Mouse (Mus musculus) hindbrain, embryonic 14.5 days (tissue): ENCODE measurements around the gene Fam196b. TPM values are rescaled to one million over a fixed set of nuclear protein-coding genes. Genes with fewer than 3 reads are reported as not detected.

Experiments used
- ATAC-seq: fragments of 200-750 bp; cut with Nextera tagmentation; 2 replicates; pipeline ENCODE4 v1.8.0; 2017; ENCODE audit warnings: moderate number of reproducible peaks, mild to moderate bottlenecking, moderate TSS enrichment, moderate library complexity; ENCODE audit not compliant: low FRiP score
- DNase-seq: peaks from one replicate; pipeline ENCODE4 v3.0.0-alpha.2; 2015; ENCODE audit warnings: low spot score
- H3K27ac ChIP-seq: fragments of 300-500 bp; sonication (generic); 2 replicates; pipeline ENCODE4 v1.5.1; 2014; ENCODE audit warnings: mild to moderate bottlenecking, moderate library complexity
- H3K27me3 ChIP-seq: fragments of 300-500 bp; sonication (generic); 2 replicates; pipeline ENCODE4 v1.6.1; 2014; ENCODE audit warnings: mild to moderate bottlenecking, low read length, mixed read lengths; ENCODE audit not compliant: control insufficient read depth, insufficient read depth
- H3K36me3 ChIP-seq: fragments of 300-500 bp; sonication (generic); replicated peaks from 2 replicates; pipeline ENCODE4 v1.6.1; 2014; ENCODE audit not compliant: control insufficient read depth, insufficient read depth
- H3K4me1 ChIP-seq: fragments of 300-500 bp; sonication (generic); replicated peaks from 2 replicates; pipeline ENCODE4 v1.6.1; 2014; ENCODE audit warnings: antibody characterized with exemption, low read length, mixed read lengths; ENCODE audit not compliant: control insufficient read depth, insufficient read depth
- H3K4me2 ChIP-seq: fragments of 300-500 bp; sonication (generic); replicated peaks from 2 replicates; pipeline ENCODE4 v1.6.1; 2014; ENCODE audit warnings: mild to moderate bottlenecking, moderate library complexity
- H3K4me3 ChIP-seq: fragments of 300-500 bp; sonication (generic); replicated peaks from 2 replicates; pipeline ENCODE4 v1.5.1; 2014; ENCODE audit warnings: mild to moderate bottlenecking, low read length
- H3K9ac ChIP-seq: fragments of 300-500 bp; sonication (generic); 2 replicates; pipeline ENCODE4 v1.6.1; 2014
- H3K9me3 ChIP-seq: fragments of 300-500 bp; sonication (generic); 2 replicates; pipeline ENCODE4 v1.6.1; 2016; ENCODE audit warnings: low read length; ENCODE audit not compliant: control insufficient read depth
- WGBS: fragments of 180-500 bp; shearing (Covaris S2); extraction: QIAGEN DNeasy Blood & Tissue Kit; methylation state at CpG from one replicate; pipeline ENCODE4 v1.1.7; 2014; 5-methylcytosine and 5-hydroxymethylcytosine counted together
- polyA plus RNA-seq: library from polyadenylated mRNA; unstranded; fragments of >200 nt; fragmentation: Nextera tagmentation; extraction: Ambion mirVana; gene quantifications from 2 replicates; pipeline ENCODE4 v1.2.1, GENCODE M21; 2014

Gene Fam196b
- polyA plus RNA-seq, 1 experiment from 2014 or later: 2.8 TPM

- Histone ChIP-seq H3K4me3 (no peak overlapping the region), H3K36me3 (no peaks in the 10 kb centered on the region), H3K27ac (peak overlapping the region; percentile 59; the same call in 1 of the 2 replicates), H3K9me3 (no peaks in the 10 kb centered on the region), H3K9ac (no peak overlapping the region), H3K4me1 (peaks cover 32% of the 10 kb centered on the region), H3K27me3 (no peaks in the 10 kb centered on the region), H3K4me2 (no peak overlapping the region)
- ATAC-seq (peak; percentile 63), DNase-seq (peak; percentile 78)
- WGBS: 42% methylated on average over 4 of the region's 4 CpGs
Measured at GRCm38 (mm10) chr11:34348287-34348918, 33.8 kb downstream of the Fam196b start.

GRCm38 (mm10) chr11:34349453-34350056 lies 34.9 kb downstream of the Fam196b start:
- Histone ChIP-seq H3K27me3 (no peaks in the 10 kb centered on the region), H3K9ac (no peak overlapping the region), H3K36me3 (no peaks in the 10 kb centered on the region), H3K4me3 (no peak overlapping the region), H3K9me3 (no peaks in the 10 kb centered on the region), H3K27ac (no peak overlapping the region), H3K4me2 (no peak overlapping the region), H3K4me1 (peaks cover 20% of the 10 kb centered on the region)
- no peak for ATAC-seq
- WGBS: 68% methylated on average over 10 of the region's 10 CpGs
- DNase-seq: no peak

- Histone ChIP-seq H3K9me3 (no peaks in the 10 kb centered on the region), H3K4me3 (no peak overlapping the region), H3K27ac (no peak overlapping the region), H3K4me1 (peaks cover 11% of the 10 kb centered on the region; the same call in 1 of the 2 replicates), H3K27me3 (no peaks in the 10 kb centered on the region), H3K4me2 (no peak overlapping the region), H3K36me3 (no peaks in the 10 kb centered on the region), H3K9ac (no peak overlapping the region)
- no peak for DNase-seq
- WGBS: 54% methylated on average over 12 of the region's 12 CpGs
- ATAC-seq: no peak
Measured at GRCm38 (mm10) chr11:34355406-34355805, 40.8 kb downstream of the Fam196b start.

- H3K27ac ChIP-seq: no peak overlapping the region
- no peaks in the 10 kb centered on the region for H3K36me3 ChIP-seq
- ATAC-seq: no peak
- no peak overlapping the region for H3K4me3 ChIP-seq
- H3K9me3 ChIP-seq: no peaks in the 10 kb centered on the region
- H3K4me1 ChIP-seq: peaks cover 11% of the 10 kb centered on the region; the same call in 1 of the 2 replicates
- no peak for DNase-seq
- H3K9ac ChIP-seq: no peak overlapping the region
- WGBS: 25% methylated on average over 2 of the region's 2 CpGs
- no peaks in the 10 kb centered on the region for H3K27me3 ChIP-seq
- no peak overlapping the region for H3K4me2 ChIP-seq
Measured at GRCm38 (mm10) chr11:34356109-34356508, 41.5 kb downstream of the Fam196b start.

- Histone ChIP-seq H3K4me2 (no peak overlapping the region), H3K27ac (no peak overlapping the region), H3K36me3 (no peaks in the 10 kb centered on the region), H3K27me3 (no peaks in the 10 kb centered on the region), H3K9ac (no peak overlapping the region), H3K4me1 (no peaks in the 10 kb centered on the region), H3K9me3 (no peaks in the 10 kb centered on the region), H3K4me3 (no peak overlapping the region)
- 93% methylated on average over 4 of the region's 4 CpGs for WGBS
- ATAC-seq (no peak), DNase-seq (no peak)
Measured at GRCm38 (mm10) chr11:34372224-34372623, 57.6 kb downstream of the Fam196b start.

- H3K4me3 ChIP-seq: no peak overlapping the region
- ATAC-seq (no peak), DNase-seq (no peak)
- H3K27ac ChIP-seq: no peak overlapping the region
- H3K4me2 ChIP-seq: no peak overlapping the region
- H3K36me3 ChIP-seq: no peaks in the 10 kb centered on the region
- H3K9ac ChIP-seq: no peak overlapping the region
- H3K4me1 ChIP-seq: no peaks in the 10 kb centered on the region
- 77% methylated on average over 1 of the region's 1 CpGs for WGBS
- H3K27me3 ChIP-seq: no peaks in the 10 kb centered on the region
- H3K9me3 ChIP-seq: no peaks in the 10 kb centered on the region
Measured at GRCm38 (mm10) chr11:34375557-34375956, 60.9 kb downstream of the Fam196b start.

GRCm38 (mm10) chr11:34377649-34378048 lies 63.0 kb downstream of the Fam196b start:
- peak; percentile 48; the same call in 1 of the 2 replicates for ATAC-seq
- Histone ChIP-seq H3K27me3 (no peaks in the 10 kb centered on the region), H3K4me1 (no peaks in the 10 kb centered on the region), H3K36me3 (no peaks in the 10 kb centered on the region), H3K9me3 (no peaks in the 10 kb centered on the region), H3K9ac (no peak overlapping the region), H3K4me3 (no peak overlapping the region), H3K4me2 (no peak overlapping the region), H3K27ac (no peak overlapping the region)
- DNase-seq: no peak
- 45% methylated on average over 6 of the region's 6 CpGs for WGBS

- Histone ChIP-seq H3K4me3 (no peak overlapping the region), H3K4me2 (no peak overlapping the region), H3K4me1 (no peaks in the 10 kb centered on the region), H3K27me3 (no peaks in the 10 kb centered on the region), H3K9me3 (no peaks in the 10 kb centered on the region), H3K27ac (no peak overlapping the region), H3K36me3 (no peaks in the 10 kb centered on the region), H3K9ac (no peak overlapping the region)
- DNase-seq (no peak), ATAC-seq (no peak)
- WGBS: 95% methylated on average over 3 of the region's 3 CpGs
Measured at GRCm38 (mm10) chr11:34383501-34383900, 68.9 kb downstream of the Fam196b start.

GRCm38 (mm10) chr11:34384178-34384577 lies 69.6 kb downstream of the Fam196b start:
- H3K27me3 ChIP-seq: no peaks in the 10 kb centered on the region
- no peaks in the 10 kb centered on the region for H3K9me3 ChIP-seq
- H3K27ac ChIP-seq: no peak overlapping the region
- H3K9ac ChIP-seq: no peak overlapping the region
- ATAC-seq (no peak), DNase-seq (no peak)
- H3K36me3 ChIP-seq: no peaks in the 10 kb centered on the region
- 75% methylated on average over 4 of the region's 4 CpGs for WGBS
- no peak overlapping the region for H3K4me2 ChIP-seq
- H3K4me1 ChIP-seq: no peaks in the 10 kb centered on the region
- no peak overlapping the region for H3K4me3 ChIP-seq
